In the genomic region with DNA sequence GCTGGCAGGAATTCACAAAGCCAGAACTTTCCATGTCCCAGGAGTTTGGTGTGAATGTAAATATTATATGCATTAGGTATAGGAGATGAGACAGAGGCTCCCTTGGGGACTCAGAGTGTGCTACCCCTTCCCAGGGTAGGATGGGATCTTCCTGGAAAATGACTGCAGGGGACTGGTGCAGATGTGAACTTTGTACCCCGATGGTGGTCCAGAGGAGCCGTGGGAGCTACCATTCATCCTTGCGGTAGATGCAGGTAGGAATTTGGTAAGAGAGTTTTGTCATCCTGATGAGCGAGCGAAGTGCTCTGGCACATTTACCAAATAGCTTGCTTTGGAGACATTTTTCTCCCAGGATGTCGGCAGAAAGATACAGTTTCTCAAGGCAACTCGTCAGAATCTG, we compare ENCODE assay signal across 12 mouse cellular contexts. TPM values are rescaled to one million over a fixed set of nuclear protein-coding genes. Genes with fewer than 3 reads are reported as not detected.
DNase-seq lines count a peak whose midpoint lies in the region; ATAC-seq and TF ChIP-seq lines count a peak whose summit lies in the region.
"Had no signal": no experiment of that assay in that cellular context is flagged by ENCODE, and none has a peak within 500 bp of the region (broad histone marks: within the 10 kb centered on the region; RNA-seq: fewer than 3 reads in every experiment).

No protein-coding gene starts in this region.

- H3K9me3 ChIP-seq in forebrain, embryonic 14.5 days (replicated peaks; ENCODE audit: control insufficient read depth, low read length): no peaks in the 10 kb centered on the region
- H3K9me3 ChIP-seq in forebrain, embryonic 11.5 days (ENCODE audit: control insufficient read depth, low read length): no peaks in the 10 kb centered on the region
- H3K9me3 ChIP-seq in kidney, embryonic 16.5 days (ENCODE audit: low read length): no peaks in the 10 kb centered on the region
- no peaks in the 10 kb centered on the region for H3K9me3 ChIP-seq in hindbrain, embryonic 16.5 days (ENCODE audit: control insufficient read depth, low read length)
- H3K9me3 ChIP-seq: embryonic facial prominence, embryonic 13.5 days had no signal

- no peak for ATAC-seq in forebrain, embryonic 14.5 days
- ATAC-seq in forebrain, embryonic 11.5 days (replicated peaks; ENCODE audit: low FRiP score): no peak
- no peak for ATAC-seq in kidney, embryonic 16.5 days (ENCODE audit: low FRiP score, low TSS enrichment)
- no peak for ATAC-seq in hindbrain, embryonic 16.5 days

- peak overlapping the region; percentile 85 for H3K4me2 ChIP-seq in forebrain, embryonic 14.5 days (ENCODE audit: low read length)
- H3K4me2 ChIP-seq in forebrain, embryonic 11.5 days (ENCODE audit: low read depth, low read length, severe bottlenecking): no peak overlapping the region
- H3K4me2 ChIP-seq in kidney, embryonic 16.5 days (replicated peaks; ENCODE audit: low read depth, low read length): peak overlapping the region; percentile 13; the same call in 1 of the 2 replicates
- peak overlapping the region; percentile 80 for H3K4me2 ChIP-seq in hindbrain, embryonic 16.5 days (ENCODE audit: low read length)
- H3K4me2 ChIP-seq: liver, embryonic 11.5 days had no signal

- H3K27me3 ChIP-seq in forebrain, embryonic 14.5 days (replicated peaks; ENCODE audit: control insufficient read depth, insufficient read depth, low read length): no peaks in the 10 kb centered on the region
- H3K27me3 ChIP-seq in forebrain, embryonic 11.5 days (ENCODE audit: control insufficient read depth, insufficient read depth, low read length): peaks cover 68% of the 10 kb centered on the region
- H3K27me3 ChIP-seq in kidney, embryonic 16.5 days (ENCODE audit: insufficient read depth, low read length): no peaks in the 10 kb centered on the region
- H3K27me3 ChIP-seq in C2C12 (ENCODE audit: control insufficient read depth, insufficient read depth, insufficient read length): no peaks in the 10 kb centered on the region
- H3K27me3 ChIP-seq in hindbrain, embryonic 16.5 days (replicated peaks; ENCODE audit: control insufficient read depth, insufficient read depth, low read length): no peaks in the 10 kb centered on the region

- H3K4me1 ChIP-seq in forebrain, embryonic 14.5 days (ENCODE audit: control insufficient read depth, insufficient read depth, low read length): peaks cover 57% of the 10 kb centered on the region
- 0 out of 2 replicates have a peak, but pooled peaks cover 2% of the 10 kb centered on the region for H3K4me1 ChIP-seq in forebrain, embryonic 11.5 days (replicated peaks; ENCODE audit: control insufficient read depth, insufficient read depth, low read length)
- peaks cover 64% of the 10 kb centered on the region for H3K4me1 ChIP-seq in kidney, embryonic 16.5 days (ENCODE audit: insufficient read depth, low read length)
- peaks cover 48% of the 10 kb centered on the region for H3K4me1 ChIP-seq in hindbrain, embryonic 16.5 days (ENCODE audit: control insufficient read depth, insufficient read depth, low read depth, low read length)

- peak overlapping the region; percentile 50; the same call in 1 of the 2 replicates for H3K9ac ChIP-seq in forebrain, embryonic 14.5 days (ENCODE audit: low read length)
- no peak overlapping the region for H3K9ac ChIP-seq in forebrain, embryonic 11.5 days (ENCODE audit: low read length)
- peak overlapping the region; percentile 4; the same call in 1 of the 2 replicates for H3K9ac ChIP-seq in kidney, embryonic 16.5 days (replicated peaks; ENCODE audit: low read length)
- peak overlapping the region; percentile 55 for H3K9ac ChIP-seq in hindbrain, embryonic 16.5 days (ENCODE audit: low read depth, low read length)

- H3K36me3 ChIP-seq in forebrain, embryonic 14.5 days (ENCODE audit: control insufficient read depth, insufficient read depth, low read length): peaks cover 21% of the 10 kb centered on the region
- no peaks in the 10 kb centered on the region for H3K36me3 ChIP-seq in forebrain, embryonic 11.5 days (ENCODE audit: control insufficient read depth, insufficient read depth, low read length)
- H3K36me3 ChIP-seq in kidney, embryonic 16.5 days (ENCODE audit: insufficient read depth, low read length): peaks cover 21% of the 10 kb centered on the region
- peaks cover 73% of the 10 kb centered on the region for H3K36me3 ChIP-seq in C2C12 (ENCODE audit: control insufficient read depth, insufficient read depth)
- H3K36me3 ChIP-seq in hindbrain, embryonic 16.5 days (ENCODE audit: control insufficient read depth, insufficient read depth, low read length): no peaks in the 10 kb centered on the region

- no peak for DNase-seq in forebrain, embryonic 14.5 days (ENCODE audit: low spot score)
- DNase-seq in forebrain, embryonic 11.5 days (ENCODE audit: low spot score): no peak
- DNase-seq in kidney, adult 8-10 months: no peak
- DNase-seq in spleen, postnatal 14 days (ENCODE audit: low spot score in 2 of 2): no peak
- DNase-seq in adrenal gland, postnatal 4 days (ENCODE audit: low spot score in 2 of 2): no peak
- DNase-seq: cerebellum, adult 9-10 months had no signal

- H3K4me3 ChIP-seq in forebrain, embryonic 14.5 days (ENCODE audit: low read depth, low read length): peak overlapping the region; percentile 16
- no peak overlapping the region for H3K4me3 ChIP-seq in forebrain, embryonic 11.5 days (ENCODE audit: low read depth, low read length)
- H3K4me3 ChIP-seq in kidney, embryonic 16.5 days (ENCODE audit: low read length): no peak overlapping the region
- peak overlapping the region; percentile 99 for H3K4me3 ChIP-seq in C2C12 (ENCODE audit: insufficient read depth, poor library complexity, severe bottlenecking)
- peak overlapping the region; percentile 34 for H3K4me3 ChIP-seq in hindbrain, embryonic 16.5 days (ENCODE audit: low read length)

- WGBS in forebrain, embryonic 14.5 days: 81% methylated on average over 7 of the region's 7 CpGs
- WGBS in forebrain, embryonic 11.5 days: 88% methylated on average over 7 of the region's 7 CpGs
- 86% methylated on average over 7 of the region's 7 CpGs for WGBS in kidney, embryonic 16.5 days
- 64% methylated on average over 7 of the region's 7 CpGs for WGBS in hindbrain, embryonic 16.5 days

- peak overlapping the region; percentile 71 for H3ac ChIP-seq in C2C12 (ENCODE audit: control insufficient read depth, insufficient read length, low read depth)

- TF ChIP-seq CTCF in C2C12 (IDR thresholded peaks at IDR 0.05; ENCODE audit: control insufficient read depth, insufficient read depth, insufficient read length): no peak

- peaks cover 100% of the 10 kb centered on the region for H3K79me2 ChIP-seq in C2C12 (ENCODE audit: control insufficient read depth, insufficient read depth)

- 0 out of 2 replicates have a peak overlapping the region, but pooled peaks have one; percentile 9 for H3K27ac ChIP-seq in forebrain, embryonic 14.5 days (ENCODE audit: low read depth, low read length)
- H3K27ac ChIP-seq in forebrain, embryonic 11.5 days (ENCODE audit: low read depth, low read length): no peak overlapping the region
- H3K27ac ChIP-seq in kidney, embryonic 16.5 days (ENCODE audit: low read length): peak overlapping the region; percentile 66; the same call in 1 of the 2 replicates
- H3K27ac ChIP-seq in hindbrain, embryonic 16.5 days (ENCODE audit: low read depth, low read length): 0 out of 2 replicates have a peak overlapping the region, but pooled peaks have one; percentile 16
- H3K27ac ChIP-seq: embryonic facial prominence, embryonic 13.5 days had no signal

- peaks cover 90% of the 10 kb centered on the region for H3K79me3 ChIP-seq in C2C12 (ENCODE audit: low read depth)

TF ChIP-seq in C2C12, 6 proteins besides CTCF, POLR2A, EP300 and RAD21:
- TF ChIP-seq CEBPB (IDR thresholded peaks at IDR 0.05; ENCODE audit: low read depth) (no peak), MAX (IDR thresholded peaks at IDR 0.05) (no peak), MYOG (IDR thresholded peaks at IDR 0.05; ENCODE audit: control insufficient read depth, extremely low read depth, insufficient read length) (no peak), MYOD1 (IDR thresholded peaks at IDR 0.05; ENCODE audit: control insufficient read depth, insufficient read length, low read depth) (no peak), USF1 (IDR thresholded peaks at IDR 0.05; ENCODE audit: low read depth) (no peak), FOSL1 (IDR thresholded peaks at IDR 0.05; ENCODE audit: insufficient read depth, low read length, poor library complexity, severe bottlenecking) (no peak)

RNA-seq across cellular contexts. Expression of a gene that starts 59.7 kb away (rescaled TPM):
- polyA plus RNA-seq in forebrain, embryonic 14.5 days (2014; fragmentation: Nextera tagmentation; extraction: Ambion mirVana): 0.67 and 0.73 TPM in 2 replicates
- 0.31 and 0.51 TPM in 2 replicates for polyA plus RNA-seq in forebrain, embryonic 11.5 days (2014; fragmentation: Nextera tagmentation; extraction: Ambion mirVana)
- polyA plus RNA-seq in kidney, embryonic 16.5 days (2015; fragmentation: Nextera tagmentation; extraction: Ambion mirVana): 5.1 and 5.9 TPM in 2 replicates
- 0.08 TPM for polyA plus RNA-seq in C2C12 (2012; fragmentation: generic; extraction: Trizol)
- 2.7 and 2.9 TPM in 2 replicates for polyA plus RNA-seq in hindbrain, embryonic 16.5 days (2015; fragmentation: Nextera tagmentation; extraction: Ambion mirVana)
- total RNA-seq in adrenal gland, postnatal 4 days (2021): 10 to 100 TPM; 17.2 to 29.4 TPM
- total RNA-seq: megakaryocyte-erythroid progenitor cell, adult 5-6 weeks had no signal

Comparison
In these comparisons a context has a peak if more than half of its experiments do, and no peak if none do; other contexts are left out.
1. H3K4me3 ChIP-seq: peak in forebrain, embryonic 14.5 days (single experiment), C2C12 (single experiment) and hindbrain, embryonic 16.5 days (single experiment); none in forebrain, embryonic 11.5 days (single experiment) and kidney, embryonic 16.5 days (single experiment).